Mouse (Mus musculus) CD4-positive, CD25-positive, alpha-beta regulatory T cell (primary cell): ENCODE measurements around the gene Clvs2. TPM values are rescaled to one million over a fixed set of nuclear protein-coding genes. Genes with fewer than 3 reads are reported as not detected.

ENCODE experiments used
- polyA plus RNA-seq: library from polyadenylated mRNA; unstranded; fragments of 100-300 nt; shearing (Covaris generic); gene quantifications from one replicate; pipeline ENCODE4 v1.2.1, GENCODE M21; 2017

Gene Clvs2
- not detected for polyA plus RNA-seq

GRCm38 (mm10) chr10:33624131-33624879 is at the start of gene Clvs2:
Gene Clvs2 (minus strand): TSS chr10:33624769.

Other genes starting within 250 kb of the Clvs2 start
- gene Sult3a2, start 161.9 kb upstream of the Clvs2 start, polyA plus RNA-seq, result not detected
- gene Sult3a1, start 233.0 kb upstream of the Clvs2 start, polyA plus RNA-seq, result not detected